ENCODE assay signal across 9 mouse cellular contexts in genomic region chr11:115373805-115374694, GRCm38 (mm10). TPM values are rescaled to one million over a fixed set of nuclear protein-coding genes. Genes with fewer than 3 reads are reported as not detected.
DNase-seq lines count a peak whose midpoint lies in the region; ATAC-seq and TF ChIP-seq lines count a peak whose summit lies in the region.
"Had no signal": no experiment of that assay in that cellular context is flagged by ENCODE, and none has a peak within 500 bp of the region (broad histone marks: within the 10 kb centered on the region; RNA-seq: fewer than 3 reads in every experiment).

No protein-coding gene starts in this region.

- no peaks in the 10 kb centered on the region for H3K27me3 ChIP-seq in testis, adult 2 months (ENCODE audit: control insufficient read depth, insufficient read depth, low read length)
- H3K27me3 ChIP-seq in embryonic facial prominence, embryonic 14.5 days (replicated peaks; ENCODE audit: control insufficient read depth, insufficient read depth, low read length): peaks cover 40% of the 10 kb centered on the region
- peaks cover 50% of the 10 kb centered on the region for H3K27me3 ChIP-seq in heart, embryonic 11.5 days (ENCODE audit: control insufficient read depth, insufficient read depth, low read length)
- peaks cover 72% of the 10 kb centered on the region for H3K27me3 ChIP-seq in kidney, embryonic 15.5 days
- H3K27me3 ChIP-seq in limb, embryonic 15.5 days: peaks cover 69% of the 10 kb centered on the region
- H3K27me3 ChIP-seq in midbrain, postnatal 0 days (ENCODE audit: insufficient read depth, low read length): no peaks in the 10 kb centered on the region

- no peaks in the 10 kb centered on the region for H3K36me3 ChIP-seq in testis, adult 2 months (ENCODE audit: control insufficient read depth, insufficient read depth, low read length)
- no peaks in the 10 kb centered on the region for H3K36me3 ChIP-seq in embryonic facial prominence, embryonic 14.5 days (ENCODE audit: control insufficient read depth, insufficient read depth, low read length)
- no peaks in the 10 kb centered on the region for H3K36me3 ChIP-seq in heart, embryonic 11.5 days (ENCODE audit: control insufficient read depth, insufficient read depth, low read length)
- no peaks in the 10 kb centered on the region for H3K36me3 ChIP-seq in kidney, embryonic 15.5 days
- no peaks in the 10 kb centered on the region for H3K36me3 ChIP-seq in limb, embryonic 15.5 days
- no peaks in the 10 kb centered on the region for H3K36me3 ChIP-seq in midbrain, postnatal 0 days (ENCODE audit: insufficient read depth, low read length)
- H3K36me3 ChIP-seq: G1E had no signal

- H3K4me1 ChIP-seq in testis, adult 2 months (ENCODE audit: control insufficient read depth, insufficient read depth, low read length): peaks cover 6% of the 10 kb centered on the region
- peaks cover 6% of the 10 kb centered on the region; the same call in 1 of the 2 replicates for H3K4me1 ChIP-seq in embryonic facial prominence, embryonic 14.5 days (ENCODE audit: control insufficient read depth, insufficient read depth, low read length)
- peaks cover 7% of the 10 kb centered on the region; the same call in 1 of the 2 replicates for H3K4me1 ChIP-seq in heart, embryonic 11.5 days (ENCODE audit: control insufficient read depth, insufficient read depth, low read length)
- peaks cover 10% of the 10 kb centered on the region for H3K4me1 ChIP-seq in kidney, embryonic 15.5 days
- peaks cover 9% of the 10 kb centered on the region for H3K4me1 ChIP-seq in limb, embryonic 15.5 days
- H3K4me1 ChIP-seq in midbrain, postnatal 0 days (ENCODE audit: insufficient read depth, low read length): 0 out of 2 replicates have a peak, but pooled peaks cover 10% of the 10 kb centered on the region

- peak overlapping the region; percentile 41; the same call in 1 of the 2 replicates for H3K4me3 ChIP-seq in testis, adult 2 months (ENCODE audit: control insufficient read depth, low read depth, low read length)
- H3K4me3 ChIP-seq in embryonic facial prominence, embryonic 14.5 days (ENCODE audit: low read depth, low read length): peak overlapping the region; percentile 37
- H3K4me3 ChIP-seq in heart, embryonic 11.5 days (ENCODE audit: low read depth, low read length): peak overlapping the region; percentile 40
- peak overlapping the region; percentile 45 for H3K4me3 ChIP-seq in kidney, embryonic 15.5 days (replicated peaks)
- peak overlapping the region; percentile 35 for H3K4me3 ChIP-seq in limb, embryonic 15.5 days
- H3K4me3 ChIP-seq in midbrain, postnatal 0 days (ENCODE audit: low read depth, low read length): peak overlapping the region; percentile 39

- WGBS in embryonic facial prominence, embryonic 14.5 days: 2% methylated on average over 26 of the region's 30 CpGs
- WGBS in heart, embryonic 11.5 days (ENCODE audit: insufficient replicate concordance): 3% methylated on average over 30 of the region's 30 CpGs
- whole genome bisulfite sequencing in kidney, embryonic 15.5 days: 1% methylated on average over 30 of the region's 30 CpGs
- WGBS in limb, embryonic 15.5 days: 1% methylated on average over 30 of the region's 30 CpGs
- 2% methylated on average over 30 of the region's 30 CpGs for WGBS in midbrain, postnatal 0 days

- TF ChIP-seq POLR2A in testis, adult 2 months (IDR thresholded peaks at IDR 0.05; ENCODE audit: control insufficient read depth, low read depth, low read length): no peak

- no peak for TF ChIP-seq CTCF in testis, adult 2 months (IDR thresholded peaks at IDR 0.05; ENCODE audit: control insufficient read depth, insufficient read depth, insufficient replicate concordance, low read depth, low read length)
- no peak for TF ChIP-seq CTCF in midbrain, postnatal 0 days (IDR thresholded peaks at IDR 0.05)

- H3K9me3 ChIP-seq in embryonic facial prominence, embryonic 14.5 days (ENCODE audit: control insufficient read depth, low read length): no peaks in the 10 kb centered on the region
- H3K9me3 ChIP-seq in heart, embryonic 11.5 days (replicated peaks; ENCODE audit: control insufficient read depth, low read length): no peaks in the 10 kb centered on the region
- H3K9me3 ChIP-seq in kidney, embryonic 15.5 days (replicated peaks): no peaks in the 10 kb centered on the region
- no peaks in the 10 kb centered on the region for H3K9me3 ChIP-seq in limb, embryonic 15.5 days
- no peaks in the 10 kb centered on the region for H3K9me3 ChIP-seq in midbrain, postnatal 0 days (ENCODE audit: low read length)

- peak overlapping the region; percentile 72 for H3K4me2 ChIP-seq in embryonic facial prominence, embryonic 14.5 days (ENCODE audit: low read depth, low read length)
- H3K4me2 ChIP-seq in heart, embryonic 11.5 days: peak overlapping the region; percentile 74
- peak overlapping the region; percentile 79 for H3K4me2 ChIP-seq in kidney, embryonic 15.5 days
- peak overlapping the region; percentile 63 for H3K4me2 ChIP-seq in limb, embryonic 15.5 days
- peak overlapping the region; percentile 73 for H3K4me2 ChIP-seq in midbrain, postnatal 0 days (ENCODE audit: low read depth, low read length, poor library complexity, severe bottlenecking)

- peak; percentile 68 for ATAC-seq in embryonic facial prominence, embryonic 14.5 days (ENCODE audit: low read depth)
- no peak; the same call in 1 of the 2 replicates for ATAC-seq in heart, embryonic 11.5 days (replicated peaks; ENCODE audit: insufficient number of reproducible peaks, low FRiP score, low TSS enrichment)
- ATAC-seq in kidney, embryonic 15.5 days (replicated peaks; ENCODE audit: low FRiP score): no peak
- no peak for ATAC-seq in limb, embryonic 15.5 days (ENCODE audit: insufficient number of reproducible peaks, low FRiP score, low TSS enrichment, low read depth)
- peak; percentile 79 for ATAC-seq in midbrain, postnatal 0 days (ENCODE audit: low FRiP score)

- no peak for DNase-seq in testis, postnatal 14 days (ENCODE audit: low spot score)
- peak; percentile 53 for DNase-seq in embryonic facial prominence, embryonic 14.5 days (ENCODE audit: low spot score)
- peak; percentile 83 for DNase-seq in midbrain, postnatal 0 days (ENCODE audit: low spot score)
- peak; percentile 69 for DNase-seq in urinary bladder, postnatal 14 days (ENCODE audit: low spot score)

- H3K27ac ChIP-seq in testis, adult 2 months (ENCODE audit: control insufficient read depth, insufficient read depth, low read depth, low read length): no peak overlapping the region
- H3K27ac ChIP-seq in embryonic facial prominence, embryonic 14.5 days (replicated peaks; ENCODE audit: low read depth, low read length): no peak overlapping the region
- no peak overlapping the region for H3K27ac ChIP-seq in heart, embryonic 11.5 days (ENCODE audit: low read depth, low read length)
- no peak overlapping the region for H3K27ac ChIP-seq in kidney, embryonic 15.5 days
- H3K27ac ChIP-seq in limb, embryonic 15.5 days: no peak overlapping the region
- peak overlapping the region; percentile 81 for H3K27ac ChIP-seq in midbrain, postnatal 0 days (ENCODE audit: low read depth, low read length)

- peak overlapping the region; percentile 59 for H3K9ac ChIP-seq in embryonic facial prominence, embryonic 14.5 days (ENCODE audit: low read depth, low read length)
- peak overlapping the region; percentile 63; the same call in 1 of the 2 replicates for H3K9ac ChIP-seq in heart, embryonic 11.5 days (ENCODE audit: low read depth, low read length)
- H3K9ac ChIP-seq in kidney, embryonic 15.5 days: peak overlapping the region; percentile 41
- peak overlapping the region; percentile 8; the same call in 1 of the 2 replicates for H3K9ac ChIP-seq in limb, embryonic 15.5 days
- H3K9ac ChIP-seq in midbrain, postnatal 0 days (replicated peaks; ENCODE audit: low read length, poor library complexity, severe bottlenecking): peak overlapping the region; percentile 68

RNA-seq across cellular contexts. Expression of gene Hid1, which starts 6.5 kb away (rescaled TPM):
- polyA plus RNA-seq in testis, adult 2 months (2012; rRNA removed): 1.2 and 1.7 TPM in 2 replicates
- polyA plus RNA-seq in embryonic facial prominence, embryonic 14.5 days (2014; fragmentation: Nextera tagmentation; extraction: Ambion mirVana): 10.3 and 10.5 TPM in 2 replicates
- polyA plus RNA-seq in heart, embryonic 11.5 days (2014; fragmentation: Nextera tagmentation; extraction: Ambion mirVana): 6.2 and 7.8 TPM in 2 replicates
- polyA plus RNA-seq in kidney, embryonic 15.5 days (2015; fragmentation: Nextera tagmentation; extraction: Ambion mirVana): 6.7 and 8.1 TPM in 2 replicates
- polyA plus RNA-seq in limb, embryonic 15.5 days (2015; fragmentation: Nextera tagmentation; extraction: Ambion mirVana): 3.8 and 3.9 TPM in 2 replicates
- 96.0 and 106 TPM in 2 replicates for total RNA-seq in midbrain, postnatal 0 days (2014; rRNA removed)
- 65.6 TPM in 2 replicates for polyA plus RNA-seq in midbrain, postnatal 0 days (2015; fragmentation: Nextera tagmentation; extraction: Ambion mirVana)
- total RNA-seq: G1E had no signal

RNA-seq across cellular contexts. Expression of gene Cdr2l, which starts 7.7 kb away (rescaled TPM):
- 5.2 TPM in 2 replicates for polyA plus RNA-seq in testis, adult 2 months (2012; rRNA removed)
- 11.7 and 12.3 TPM in 2 replicates for polyA plus RNA-seq in embryonic facial prominence, embryonic 14.5 days (2014; fragmentation: Nextera tagmentation; extraction: Ambion mirVana)
- 6.2 and 7.8 TPM in 2 replicates for polyA plus RNA-seq in heart, embryonic 11.5 days (2014; fragmentation: Nextera tagmentation; extraction: Ambion mirVana)
- polyA plus RNA-seq in kidney, embryonic 15.5 days (2015; fragmentation: Nextera tagmentation; extraction: Ambion mirVana): 10.6 and 10.7 TPM in 2 replicates
- 9.2 and 10.8 TPM in 2 replicates for polyA plus RNA-seq in limb, embryonic 15.5 days (2015; fragmentation: Nextera tagmentation; extraction: Ambion mirVana)
- total RNA-seq in midbrain, postnatal 0 days (2014; rRNA removed): 66.0 and 68.8 TPM in 2 replicates
- polyA plus RNA-seq in midbrain, postnatal 0 days (2015; fragmentation: Nextera tagmentation; extraction: Ambion mirVana): 16.0 and 17.2 TPM in 2 replicates
- polyA plus RNA-seq: G1E had no signal

RNA-seq across cellular contexts. Expression of gene Mrpl58, which starts 29.5 kb away (rescaled TPM):
- polyA plus RNA-seq in testis, adult 2 months (2012; rRNA removed): 13.9 and 18.0 TPM in 2 replicates
- polyA plus RNA-seq in embryonic facial prominence, embryonic 14.5 days (2014; fragmentation: Nextera tagmentation; extraction: Ambion mirVana): 175 and 185 TPM in 2 replicates
- 163 and 177 TPM in 2 replicates for polyA plus RNA-seq in heart, embryonic 11.5 days (2014; fragmentation: Nextera tagmentation; extraction: Ambion mirVana)
- 204 and 209 TPM in 2 replicates for polyA plus RNA-seq in kidney, embryonic 15.5 days (2015; fragmentation: Nextera tagmentation; extraction: Ambion mirVana)
- 141 and 142 TPM in 2 replicates for polyA plus RNA-seq in limb, embryonic 15.5 days (2015; fragmentation: Nextera tagmentation; extraction: Ambion mirVana)
- 69.2 and 78.1 TPM in 2 replicates for total RNA-seq in midbrain, postnatal 0 days (2014; rRNA removed)
- 187 and 201 TPM in 2 replicates for polyA plus RNA-seq in midbrain, postnatal 0 days (2015; fragmentation: Nextera tagmentation; extraction: Ambion mirVana)

RNA-seq across cellular contexts. Expression of gene Otop3, which starts 39.5 kb away (rescaled TPM):
- 0.17 and 0.40 TPM in 2 replicates for polyA plus RNA-seq in testis, adult 2 months (2012; rRNA removed)
- polyA plus RNA-seq in embryonic facial prominence, embryonic 14.5 days (2014; fragmentation: Nextera tagmentation; extraction: Ambion mirVana): 0.21 TPM in 1 of 2 replicates, not detected in the other
- not detected in 2 replicates for polyA plus RNA-seq in heart, embryonic 11.5 days (2014; fragmentation: Nextera tagmentation; extraction: Ambion mirVana)
- polyA plus RNA-seq in kidney, embryonic 15.5 days (2015; fragmentation: Nextera tagmentation; extraction: Ambion mirVana): not detected in 2 replicates
- 0.10 and 0.11 TPM in 2 replicates for polyA plus RNA-seq in limb, embryonic 15.5 days (2015; fragmentation: Nextera tagmentation; extraction: Ambion mirVana)
- total RNA-seq in midbrain, postnatal 0 days (2014; rRNA removed): 2.1 and 3.7 TPM in 2 replicates
- polyA plus RNA-seq in midbrain, postnatal 0 days (2015; fragmentation: Nextera tagmentation; extraction: Ambion mirVana): 1.8 and 2.1 TPM in 2 replicates
- total RNA-seq: G1E had no signal
- polyA plus RNA-seq: G1E had no signal

RNA-seq across cellular contexts. Expression of gene Atp5h, which starts 45.7 kb away (rescaled TPM):
- polyA plus RNA-seq in testis, adult 2 months (2012; rRNA removed): 145 and 166 TPM in 2 replicates
- 841 and 943 TPM in 2 replicates for polyA plus RNA-seq in embryonic facial prominence, embryonic 14.5 days (2014; fragmentation: Nextera tagmentation; extraction: Ambion mirVana)
- polyA plus RNA-seq in heart, embryonic 11.5 days (2014; fragmentation: Nextera tagmentation; extraction: Ambion mirVana): 1,505 and 1,518 TPM in 2 replicates
- 1,004 and 1,083 TPM in 2 replicates for polyA plus RNA-seq in kidney, embryonic 15.5 days (2015; fragmentation: Nextera tagmentation; extraction: Ambion mirVana)
- 766 and 816 TPM in 2 replicates for polyA plus RNA-seq in limb, embryonic 15.5 days (2015; fragmentation: Nextera tagmentation; extraction: Ambion mirVana)
- 319 and 329 TPM in 2 replicates for total RNA-seq in midbrain, postnatal 0 days (2014; rRNA removed)
- 934 and 951 TPM in 2 replicates for polyA plus RNA-seq in midbrain, postnatal 0 days (2015; fragmentation: Nextera tagmentation; extraction: Ambion mirVana)

Comparison
In these comparisons a context has a peak if more than half of its experiments do, and no peak if none do; other contexts are left out.
1. ATAC-seq: peak in embryonic facial prominence, embryonic 14.5 days (single experiment) and midbrain, postnatal 0 days (single experiment); none in heart, embryonic 11.5 days (single experiment), kidney, embryonic 15.5 days (single experiment) and limb, embryonic 15.5 days (single experiment).
2. H3K9ac ChIP-seq: peak in every context shown above with its lines; median percentile 68 in midbrain, postnatal 0 days; 63 in heart, embryonic 11.5 days; 59 in embryonic facial prominence, embryonic 14.5 days; 41 in kidney, embryonic 15.5 days; 8 in limb, embryonic 15.5 days.
3. Peak in every context shown above with its lines, with median percentiles within 50 percentile points of each other: H3K4me3 ChIP-seq and H3K4me2 ChIP-seq.